Mouse (Mus musculus) bone marrow, adult 2 months (tissue): ENCODE results near the gene BC030867.

Source experiments
- CTCF ChIP-seq: fragments of 200-500 bp; IDR thresholded peaks from 2 replicates; pipeline ENCODE4 v1.5.1; 2011; ENCODE audit warnings: low read length, control low read depth; ENCODE audit not compliant: control insufficient read depth, insufficient read depth
- POLR2A ChIP-seq: fragments of 200-500 bp; IDR thresholded peaks from 2 replicates; pipeline ENCODE4 v1.6.1; 2011; ENCODE audit warnings: low read depth, mild to moderate bottlenecking, control low read depth, low read length, borderline replicate concordance; ENCODE audit not compliant: control insufficient read depth

DNA sequence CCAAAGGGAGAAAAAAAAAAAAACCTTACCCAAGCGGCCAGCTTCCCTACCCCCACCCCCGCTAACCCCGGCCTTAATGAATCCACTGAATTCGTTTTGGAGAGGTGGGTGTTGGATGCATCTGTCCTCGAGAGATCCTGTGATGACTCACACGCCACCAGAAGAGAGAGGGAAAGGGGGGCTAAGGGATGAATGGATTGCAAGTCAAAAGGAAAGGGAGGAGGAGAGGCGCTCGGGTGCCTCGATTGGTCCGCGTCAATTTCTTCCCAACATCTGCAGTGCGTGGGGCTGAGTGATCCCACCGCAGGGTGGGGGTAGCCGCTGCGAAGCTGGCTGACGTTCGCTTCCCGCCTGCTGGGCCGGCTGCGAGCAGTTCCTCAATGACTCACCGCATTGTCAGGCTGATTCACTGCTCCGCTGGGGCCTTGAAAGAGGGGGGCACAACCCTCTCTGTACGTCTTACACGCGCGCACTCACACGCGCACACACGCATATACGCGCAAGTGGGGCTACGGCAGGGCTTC, 3.7 kb upstream of the BC030867 start:
- TF ChIP-seq CTCF = no peak
- no peak for TF ChIP-seq POLR2A
